Mouse (Mus musculus) midbrain, postnatal 0 days (tissue): ENCODE results near the gene Hltf. TPM values are rescaled to one million over a fixed set of nuclear protein-coding genes. Genes with fewer than 3 reads are reported as not detected.
A peak's percentile ranks its signal among the peaks of the same experiment; 100 is the strongest.
"Not testable (repeated sequence)": the region's sequence is repeated elsewhere in the genome, so short reads cannot be mapped to it uniquely, and the experiment has no call there.

ENCODE experiments used
- ATAC-seq: fragments of 200-750 bp; cut with Nextera tagmentation; 2 replicates; pipeline ENCODE4 v1.8.0; 2017; ENCODE audit warnings: moderate number of reproducible peaks, mild to moderate bottlenecking, moderate TSS enrichment, moderate library complexity; ENCODE audit not compliant: low FRiP score
- DNase-seq: peaks from one replicate; pipeline ENCODE4 v3.0.0-alpha.2; 2015; ENCODE audit warnings: low spot score
- H3K27ac ChIP-seq: fragments of 300-500 bp; sonication (generic); 2 replicates; pipeline ENCODE4 v1.5.1; 2014; ENCODE audit warnings: low read depth, mild to moderate bottlenecking, low read length, mixed read lengths
- H3K27me3 ChIP-seq: fragments of 300-500 bp; sonication (generic); 2 replicates; pipeline ENCODE4 v1.6.1; 2014; ENCODE audit warnings: low read length, control low read depth, mixed read lengths; ENCODE audit not compliant: insufficient read depth
- H3K36me3 ChIP-seq: fragments of 300-500 bp; sonication (generic); 2 replicates; pipeline ENCODE4 v1.6.1; 2014; ENCODE audit warnings: low read length, control low read depth, mixed read lengths; ENCODE audit not compliant: insufficient read depth
- H3K4me1 ChIP-seq: fragments of 300-500 bp; sonication (generic); 2 replicates; pipeline ENCODE4 v1.6.1; 2014; ENCODE audit warnings: mild to moderate bottlenecking, control low read depth, antibody characterized with exemption, low read length, mixed read lengths; ENCODE audit not compliant: insufficient read depth
- H3K4me2 ChIP-seq: fragments of 300-500 bp; sonication (generic); 2 replicates; pipeline ENCODE4 v1.6.1; 2014; ENCODE audit warnings: low read depth, mild to moderate bottlenecking, low read length, mixed read lengths; ENCODE audit not compliant: poor library complexity, severe bottlenecking
- H3K4me3 ChIP-seq: fragments of 300-500 bp; sonication (generic); 2 replicates; pipeline ENCODE4 v1.5.1; 2014; ENCODE audit warnings: low read depth, mild to moderate bottlenecking, low read length, moderate library complexity
- H3K9ac ChIP-seq: fragments of 300-500 bp; sonication (generic); replicated peaks from 2 replicates; pipeline ENCODE4 v1.6.1; 2014; ENCODE audit warnings: mild to moderate bottlenecking, low read length, moderate library complexity, mixed read lengths; ENCODE audit not compliant: poor library complexity, severe bottlenecking
- H3K9me3 ChIP-seq: fragments of 300-500 bp; sonication (generic); 2 replicates; pipeline ENCODE4 v1.6.1; 2016; ENCODE audit warnings: low read length, control low read depth
- CTCF ChIP-seq: IDR thresholded peaks from 2 replicates; pipeline ENCODE4 v1.5.1; 2016; ENCODE audit warnings: antibody characterized with exemption, mild to moderate bottlenecking
- WGBS: fragments of 180-500 bp; shearing (Covaris S2); extraction: QIAGEN DNeasy Blood & Tissue Kit; methylation state at CpG from one replicate; pipeline ENCODE4 v1.1.7; 2014; 5-methylcytosine and 5-hydroxymethylcytosine counted together
- polyA plus RNA-seq: library from polyadenylated mRNA; unstranded; fragments of >200 nt; fragmentation: Nextera tagmentation; extraction: Ambion mirVana; gene quantifications from 2 replicates; pipeline ENCODE4 v1.2.1, GENCODE M21; 2015
- total RNA-seq: library from RNA; depleted of rRNA; stranded (reverse); fragments of >200 nt; gene quantifications from 2 replicates; pipeline ENCODE4 v1.2.3, GENCODE M21; 2014

Gene Hltf
- total and polyA plus RNA-seq, 2 experiments from 2014 or later = 8.1 to 13.5 TPM

- DNase-seq = peak; percentile 86
- Histone ChIP-seq H3K9me3 (no peaks in the 10 kb centered on the region), H3K9ac (peak within 1 kb of the TSS; percentile 64), H3K27ac (peak within 1 kb of the TSS; percentile 62), H3K4me2 (peak within 1 kb of the TSS; percentile 76), H3K27me3 (no peaks in the 10 kb centered on the region), H3K4me3 (peak within 1 kb of the TSS; percentile 90), H3K36me3 (no peaks in the 10 kb centered on the region), H3K4me1 (peaks cover 7% of the 10 kb centered on the region; the same call in 1 of the 2 replicates)
- TF ChIP-seq CTCF = no peak; the same call in 1 of the 2 replicates
- WGBS = under 1% methylated on average over 47 of the region's 47 CpGs
- ATAC-seq = peak; percentile 97
These were observed 22.7 kb upstream of the Hltf start, which contains the start of gene Hps3 for GRCm38 (mm10) chr3:20034719-20035404. Gene Hps3 (minus strand): TSS chr3:20035315.

GRCm38 (mm10) chr3:20036069-20036468, 21.5 kb upstream of the Hltf start:
- Histone ChIP-seq H3K4me1 (peaks cover 7% of the 10 kb centered on the region; the same call in 1 of the 2 replicates), H3K9me3 (no peaks in the 10 kb centered on the region), H3K9ac (no peak overlapping the region), H3K4me2 (no peak overlapping the region), H3K4me3 (no peak overlapping the region), H3K27ac (no peak overlapping the region), H3K27me3 (no peaks in the 10 kb centered on the region), H3K36me3 (no peaks in the 10 kb centered on the region)
- DNase-seq (no peak), ATAC-seq (no peak)
- 79% methylated on average over 4 of the region's 4 CpGs for WGBS
- no peak for TF ChIP-seq CTCF

GRCm38 (mm10) chr3:20041461-20041860, 16.1 kb upstream of the Hltf start:
- H3K4me3 ChIP-seq, DNase-seq, H3K4me1 ChIP-seq, H3K9me3 ChIP-seq, H3K4me2 ChIP-seq, ATAC-seq, H3K27me3 ChIP-seq, H3K27ac ChIP-seq, H3K9ac ChIP-seq, H3K36me3 ChIP-seq: not testable (repeated sequence)
- WGBS = 91% methylated on average over 7 of the region's 7 CpGs

- H3K4me2 ChIP-seq, H3K9me3 ChIP-seq, H3K9ac ChIP-seq, H3K27me3 ChIP-seq, H3K27ac ChIP-seq, ATAC-seq, H3K4me1 ChIP-seq, H3K36me3 ChIP-seq, DNase-seq, H3K4me3 ChIP-seq: not testable (repeated sequence)
- 73% methylated on average over 3 of the region's 3 CpGs for WGBS
These were observed 12.9 kb upstream of the Hltf start for GRCm38 (mm10) chr3:20044736-20045135.

- Histone ChIP-seq H3K4me2 (peak overlapping the region; percentile 61), H3K27me3 (no peaks in the 10 kb centered on the region), H3K4me1 (no peaks in the 10 kb centered on the region), H3K36me3 (no peaks in the 10 kb centered on the region), H3K9ac (peak overlapping the region; percentile 76), H3K4me3 (peak overlapping the region; percentile 77), H3K9me3 (no peaks in the 10 kb centered on the region), H3K27ac (peak overlapping the region; percentile 85)
- WGBS = 0% methylated on average over 8 of the region's 9 CpGs
- no peak for TF ChIP-seq CTCF
- no peak for DNase-seq
- no peak for ATAC-seq
These were observed 558 bp downstream of the Hltf start for GRCm38 (mm10) chr3:20058197-20058541.

- H3K4me2 ChIP-seq = no peak overlapping the region
- no peak overlapping the region for H3K4me3 ChIP-seq
- peak; percentile 34; the same call in 1 of the 2 replicates for ATAC-seq
- H3K27ac ChIP-seq = no peak overlapping the region
- no peak overlapping the region for H3K9ac ChIP-seq
- no peaks in the 10 kb centered on the region for H3K4me1 ChIP-seq
- no peaks in the 10 kb centered on the region for H3K9me3 ChIP-seq
- 87% methylated on average over 11 of the region's 11 CpGs for WGBS
- peak; percentile 68 for TF ChIP-seq CTCF
- DNase-seq = no peak
- 0 out of 2 replicates have a peak, but pooled peaks cover 4% of the 10 kb centered on the region for H3K36me3 ChIP-seq
- no peaks in the 10 kb centered on the region for H3K27me3 ChIP-seq
These were observed 18.8 kb downstream of the Hltf start for GRCm38 (mm10) chr3:20076145-20077053.
